Mouse (Mus musculus): ENCODE measurements around the gene Selenon.

DNA sequence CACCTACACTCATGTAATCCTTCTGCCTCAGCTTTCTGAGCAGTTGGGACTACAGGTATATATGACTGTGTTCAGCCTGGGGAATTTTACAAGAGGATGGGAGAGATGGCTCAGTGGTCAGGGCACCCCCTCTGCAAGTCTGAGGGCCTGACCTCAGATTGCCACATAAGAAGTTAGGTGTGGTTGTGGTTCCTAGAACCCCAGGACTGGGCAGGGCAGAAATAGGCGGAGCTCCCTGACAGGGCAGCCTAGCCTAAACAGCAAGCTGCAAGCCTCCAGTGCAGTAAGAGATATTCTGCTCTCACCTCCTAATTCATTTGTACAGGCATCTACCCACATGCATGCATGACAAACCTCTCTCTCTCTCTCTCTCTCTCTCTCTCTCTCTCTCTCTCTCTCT is 34.7 kb upstream of the Selenon start:
- TF ChIP-seq CTCF (IDR thresholded peaks at IDR 0.05; ENCODE audit: low read depth, low read length), result no peak
- TF ChIP-seq TAL1 (conservative IDR thresholded peaks at IDR 0.05; ENCODE audit: low read depth, low read length), result no peak
- TF ChIP-seq GATA1 (IDR thresholded peaks at IDR 0.05; ENCODE audit: borderline replicate concordance, low read length), result no peak

All from G1E (cell line).